Mouse (Mus musculus) heart, adult 2 months (tissue): ENCODE data around the gene Slc35b1. TPM values are rescaled to one million over a fixed set of nuclear protein-coding genes. Genes with fewer than 3 reads are reported as not detected.

Experiments used
- DNase-seq, 2 experiments: peaks; one replicate each; pipeline ENCODE4 v3.0.0; 2021
- H3K27ac ChIP-seq: fragments of 200-600 bp; 2 replicates; pipeline ENCODE4 v1.8.1; 2022
- H3K27me3 ChIP-seq: fragments of 200-500 bp; 2 replicates; pipeline ENCODE4 v1.6.1; 2012; ENCODE audit warnings: mild to moderate bottlenecking, low read length, inconsistent platforms, mixed read lengths; ENCODE audit not compliant: control insufficient read depth, insufficient read depth
- H3K36me3 ChIP-seq: fragments of 200-500 bp; 2 replicates; pipeline ENCODE4 v1.6.1; 2012; ENCODE audit warnings: low read length, inconsistent platforms; ENCODE audit not compliant: control insufficient read depth, insufficient read depth
- H3K4me1 ChIP-seq: fragments of 200-500 bp; 2 replicates; pipeline ENCODE4 v1.6.1; 2011; ENCODE audit warnings: low read length; ENCODE audit not compliant: control insufficient read depth, insufficient read depth
- H3K4me3 ChIP-seq: fragments of 200-600 bp; 2 replicates; pipeline ENCODE4 v1.8.1; 2022
- H3K79me2 ChIP-seq: fragments of 200-500 bp; replicated peaks from 2 replicates; pipeline ENCODE4 v1.6.1; 2012; ENCODE audit warnings: mild to moderate bottlenecking, inconsistent platforms, low read length, moderate library complexity, mixed read lengths; ENCODE audit not compliant: control insufficient read depth, insufficient read depth
- H3K9ac ChIP-seq: fragments of 200-500 bp; 2 replicates; pipeline ENCODE4 v1.6.1; 2012; ENCODE audit warnings: low read depth, mild to moderate bottlenecking, control low read depth, inconsistent platforms, low read length, mixed read lengths
- CTCF ChIP-seq: fragments of 200-600 bp; IDR thresholded peaks from 2 replicates; pipeline ENCODE4 v1.8.1; 2022; ENCODE audit warnings: antibody characterized with exemption, mild to moderate bottlenecking, moderate library complexity
- EP300 ChIP-seq: fragments of 200-500 bp; IDR thresholded peaks from 2 replicates; pipeline ENCODE4 v1.6.1; 2011; ENCODE audit warnings: low read depth, low read length, control low read depth; ENCODE audit not compliant: insufficient read depth
- POLR2A ChIP-seq: fragments of 200-500 bp; IDR thresholded peaks from 2 replicates; pipeline ENCODE4 v1.6.1; 2011; ENCODE audit warnings: mild to moderate bottlenecking, low read depth, low read length, control low read depth; ENCODE audit not compliant: insufficient read depth
- WGBS: fragments of 180-500 bp; shearing (Covaris S2); methylation state at CpG from one replicate; pipeline ENCODE4 v1.1.7; 2018; 5-methylcytosine and 5-hydroxymethylcytosine counted together
- intact Hi-C: fragments of 180-260 bp; cut with DNase I; formaldehyde crosslinking; loops from one replicate; pipeline ENCODE4 v1.15.1; 2025
- polyA plus RNA-seq: library from polyadenylated mRNA; depleted of rRNA; stranded (reverse); fragments of >200 nt; gene quantifications from 2 replicates; pipeline ENCODE4 v1.2.3, GENCODE M21; 2012
- total RNA-seq, 2 experiments: library from RNA; stranded (reverse); gene quantifications; 2 replicates each; pipeline ENCODE4 v1.2.3; 2021

The Slc35b1 gene
- total and polyA plus RNA-seq, 3 experiments: 34.2 to 47.2 (median 41.3) TPM

DNA sequence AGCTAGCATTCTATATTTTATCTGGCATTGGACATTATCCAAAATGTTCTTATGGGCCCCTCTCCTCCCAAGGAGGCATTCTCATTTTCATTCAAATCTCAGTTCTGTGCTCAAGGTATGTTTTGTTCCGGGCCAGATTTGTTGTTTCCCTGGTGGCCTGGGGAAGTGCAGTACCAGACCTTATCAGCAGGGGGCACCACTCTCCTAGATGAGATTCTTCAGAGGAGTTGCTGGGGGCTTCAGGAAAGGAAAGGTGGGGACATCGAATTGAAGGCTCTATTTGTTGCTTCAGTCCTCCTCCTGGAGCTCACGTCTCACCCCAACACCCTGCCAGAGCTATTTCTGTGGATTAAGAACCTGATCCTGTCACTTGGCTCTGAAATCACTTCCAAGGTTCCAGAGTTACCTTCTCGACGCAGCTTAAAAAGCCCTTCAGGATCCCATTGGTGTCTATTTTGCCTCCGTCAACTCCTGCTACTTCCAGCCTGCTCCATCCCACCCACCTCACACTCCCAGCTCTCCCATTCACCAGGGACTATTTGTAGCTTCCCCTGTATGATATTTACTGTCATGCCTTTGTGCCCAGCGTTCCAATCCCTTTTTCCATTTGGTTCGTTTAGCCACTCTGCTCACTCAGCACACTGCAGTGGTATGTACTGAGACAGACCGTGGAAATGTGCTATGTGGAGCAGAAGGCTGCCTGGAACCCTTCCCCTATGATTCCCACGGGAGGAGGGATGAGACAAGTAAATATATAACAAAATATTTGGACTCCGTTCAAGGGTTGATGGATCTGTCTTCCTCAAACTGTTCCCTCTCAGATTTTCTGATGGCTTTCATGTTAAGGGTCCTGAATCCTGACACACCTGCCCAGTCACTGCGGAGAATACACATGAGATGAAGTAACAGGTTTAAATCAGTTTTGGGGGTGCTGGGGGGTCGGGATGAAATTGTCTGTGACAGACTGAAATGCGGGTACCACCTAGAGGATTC, 13.6 kb downstream of the Slc35b1 start:
- intact Hi-C loops: loop anchor here (1.0 to 10.0 kb wide), 5 partner anchors 34 to 283 kb away; no protein-coding TSS in a partner anchor
- H3K27ac ChIP-seq: peak overlapping the region; percentile 13; the same call in 1 of the 2 replicates

DNA sequence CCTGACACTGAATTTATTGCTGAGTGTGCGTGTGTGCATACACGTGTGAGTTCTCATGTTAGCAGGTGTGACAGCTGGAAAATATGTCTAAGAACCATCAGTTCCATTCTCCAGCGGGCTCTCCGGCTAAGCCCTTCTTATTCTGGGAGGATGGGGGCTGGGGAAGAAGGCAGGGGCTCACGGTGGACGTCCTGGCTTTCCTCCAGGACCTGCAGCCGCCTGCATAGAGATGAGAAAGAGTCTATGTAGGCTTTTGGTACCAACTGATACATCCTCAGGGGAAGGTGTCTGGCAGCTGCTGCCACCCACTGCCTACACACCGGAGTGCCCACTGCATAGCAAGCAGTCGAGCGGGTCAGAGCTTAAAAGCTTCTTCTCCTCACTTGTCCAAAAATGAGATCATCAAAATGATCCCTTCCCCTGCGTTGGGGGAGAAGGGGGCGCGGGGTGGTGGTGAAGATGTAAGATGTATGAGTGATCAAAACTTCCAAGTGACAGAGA, 15.1 kb downstream of the Slc35b1 start:
- no peak for DNase-seq
- Histone ChIP-seq H3K9ac (no peak overlapping the region), H3K27me3 (no peaks in the 10 kb centered on the region), H3K27ac (no peak overlapping the region), H3K36me3 (0 out of 2 replicates have a peak, but pooled peaks cover 2% of the 10 kb centered on the region), H3K79me2 (no peaks in the 10 kb centered on the region), H3K4me3 (no peak overlapping the region), H3K4me1 (peaks cover 14% of the 10 kb centered on the region)
- TF ChIP-seq EP300: no peak
- no peak for TF ChIP-seq CTCF
- TF ChIP-seq POLR2A: no peak
- 69% methylated on average over 13 of the region's 13 CpGs for WGBS
- intact Hi-C loops: loop anchor here (2.0 to 10.0 kb wide), 4 partner anchors 77 to 285 kb away; no protein-coding TSS in a partner anchor

More for the DNA sequence above, 13.6 kb downstream of the Slc35b1 start:
- Histone ChIP-seq H3K27me3 (no peaks in the 10 kb centered on the region), H3K4me1 (peaks cover 11% of the 10 kb centered on the region), H3K36me3 (0 out of 2 replicates have a peak, but pooled peaks cover 2% of the 10 kb centered on the region), H3K4me3 (no peak overlapping the region), H3K9ac (peak overlapping the region; percentile 53), H3K79me2 (no peaks in the 10 kb centered on the region)
- 40% methylated on average over 14 of the region's 14 CpGs for WGBS
- peak; percentile 65 to 86 for DNase-seq
- no peak for TF ChIP-seq POLR2A
- TF ChIP-seq EP300: peak; percentile 85

DNA sequence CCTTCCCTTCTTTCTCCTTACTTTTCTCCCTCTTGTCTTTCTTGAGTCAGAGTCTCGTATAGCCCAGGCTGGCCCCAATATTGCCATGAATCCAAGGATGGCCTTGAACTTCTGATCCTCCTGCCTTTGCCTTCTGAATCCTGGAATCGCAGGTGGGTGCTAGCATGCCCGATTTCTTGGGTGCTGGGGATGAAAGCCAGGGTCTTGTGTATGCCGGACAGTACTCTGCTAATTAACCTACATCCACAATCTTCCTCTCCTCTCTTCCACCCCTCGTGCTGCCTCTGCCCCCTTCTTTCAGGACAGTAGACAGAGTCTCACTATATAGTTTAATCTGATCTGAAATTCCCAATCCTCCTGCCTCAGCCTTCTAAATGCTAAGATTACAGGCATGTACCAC, 17.1 kb downstream of the Slc35b1 start:
- TF ChIP-seq CTCF (no peak), EP300 (no peak), POLR2A (no peak)
- no peaks in the 10 kb centered on the region for H3K79me2 ChIP-seq
- DNase-seq: no peak
- H3K9ac ChIP-seq: no peak overlapping the region
- H3K27ac ChIP-seq: peak overlapping the region; percentile 89
- no peak overlapping the region for H3K4me3 ChIP-seq
- no peaks in the 10 kb centered on the region for H3K27me3 ChIP-seq
- peaks cover 15% of the 10 kb centered on the region for H3K4me1 ChIP-seq
- 92% methylated on average over 5 of the region's 5 CpGs for WGBS
- H3K36me3 ChIP-seq: 0 out of 2 replicates have a peak, but pooled peaks cover 2% of the 10 kb centered on the region
- intact Hi-C loops: no loop called here

DNA sequence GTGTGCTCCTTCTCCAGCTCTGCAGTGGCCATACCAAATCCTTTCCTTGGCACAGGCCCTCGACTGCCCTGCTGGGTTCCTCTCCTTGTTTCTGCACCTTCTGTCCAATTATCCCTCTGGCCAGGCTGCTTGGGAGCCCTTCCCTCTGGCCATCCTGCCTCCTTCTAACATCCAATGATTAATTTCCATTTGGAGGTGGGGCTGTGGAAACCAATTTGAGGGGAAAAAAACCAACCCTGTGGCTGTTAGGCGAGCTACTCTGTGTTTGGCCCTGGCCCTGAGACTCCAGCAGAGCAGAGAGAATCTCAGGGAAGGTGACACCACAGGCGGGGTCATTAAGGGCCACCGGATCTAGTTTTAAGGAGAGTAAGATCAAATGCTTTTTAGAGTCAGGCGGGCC, 17.7 kb downstream of the Slc35b1 start:
- Histone ChIP-seq H3K4me3 (no peak overlapping the region), H3K9ac (peak overlapping the region; percentile 16; the same call in 1 of the 2 replicates), H3K4me1 (peaks cover 15% of the 10 kb centered on the region), H3K79me2 (no peaks in the 10 kb centered on the region), H3K27me3 (no peaks in the 10 kb centered on the region), H3K36me3 (0 out of 2 replicates have a peak, but pooled peaks cover 2% of the 10 kb centered on the region), H3K27ac (peak overlapping the region; percentile 89)
- 20% methylated on average over 5 of the region's 5 CpGs for WGBS
- TF ChIP-seq EP300: no peak
- intact Hi-C loops: no loop called here
- no peak for DNase-seq

DNA sequence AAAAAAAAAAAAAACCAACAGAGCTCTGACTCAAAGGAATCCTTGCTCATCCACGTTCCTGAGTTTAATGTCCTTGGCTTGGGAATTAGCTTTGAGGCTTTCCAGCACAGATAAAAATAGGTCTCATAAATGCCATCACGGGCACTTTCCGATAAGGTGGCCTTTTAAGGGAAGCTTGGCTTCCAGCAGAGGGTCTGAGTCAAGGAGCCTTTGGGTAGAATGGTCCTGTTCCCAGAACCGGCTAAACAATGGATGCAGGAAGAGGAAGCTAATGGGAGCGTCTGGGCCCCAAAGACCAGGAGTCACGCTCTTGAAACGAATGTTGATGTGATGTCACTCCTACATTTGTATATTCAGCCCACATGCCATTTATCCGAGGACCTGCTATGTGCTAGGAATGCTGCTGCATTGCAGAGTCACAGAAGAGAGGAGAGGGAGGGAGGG, 18.2 kb downstream of the Slc35b1 start:
- Histone ChIP-seq H3K9ac (no peak overlapping the region), H3K4me3 (no peak overlapping the region), H3K36me3 (0 out of 2 replicates have a peak, but pooled peaks cover 2% of the 10 kb centered on the region), H3K27me3 (no peaks in the 10 kb centered on the region), H3K27ac (peak overlapping the region; percentile 89), H3K4me1 (peaks cover 15% of the 10 kb centered on the region), H3K79me2 (no peaks in the 10 kb centered on the region)
- TF ChIP-seq CTCF (peak; percentile 13), EP300 (0 out of 2 replicates have a peak, but pooled peaks have one; percentile 29), POLR2A (no peak)
- DNase-seq: peak in 1 of 2 experiments; percentile 64
- WGBS: 5% methylated on average over 8 of the region's 8 CpGs
- intact Hi-C loops: loop anchor here (1.0 kb wide), 1 partner anchor 11 kb away; no protein-coding TSS in a partner anchor
